Mouse (Mus musculus): ENCODE data around the gene Gm10309.

Gm10309 gene

GRCm38 (mm10) chr17:86476674-86477073 is 28.4 kb downstream of the Gm10309 start:
- no peak for DNase-seq (ENCODE audit: low read depth, low spot score)

GRCm38 (mm10) chr17:86471684-86472083 is 33.3 kb downstream of the Gm10309 start:
- peak; percentile 87 for DNase-seq (ENCODE audit: low read depth, low spot score)

- DNase-seq (ENCODE audit: low read depth, low spot score) = no peak
These were observed 34.9 kb downstream of the Gm10309 start for GRCm38 (mm10) chr17:86470160-86470559.

GRCm38 (mm10) chr17:86467967-86468366 is 37.1 kb downstream of the Gm10309 start:
- peak; percentile 66 for DNase-seq (ENCODE audit: low read depth, low spot score)

GRCm38 (mm10) chr17:86467291-86467898 is 37.6 kb downstream of the Gm10309 start:
- DNase-seq (ENCODE audit: low read depth, low spot score) = no peak

- no peak for DNase-seq (ENCODE audit: low read depth, low spot score)
These were observed 38.2 kb downstream of the Gm10309 start for GRCm38 (mm10) chr17:86466871-86467270.

- DNase-seq (ENCODE audit: low read depth, low spot score) = no peak
These were observed 38.6 kb downstream of the Gm10309 start for GRCm38 (mm10) chr17:86466412-86466811.

- no peak for DNase-seq (ENCODE audit: low read depth, low spot score)
These were observed 39.2 kb downstream of the Gm10309 start for GRCm38 (mm10) chr17:86465865-86466264.

GRCm38 (mm10) chr17:86464689-86465363 is 40.2 kb downstream of the Gm10309 start:
- peak; percentile 96 for DNase-seq (ENCODE audit: low read depth, low spot score)

- DNase-seq (ENCODE audit: low read depth, low spot score) = no peak
These were observed 40.8 kb downstream of the Gm10309 start for GRCm38 (mm10) chr17:86464197-86464596.

GRCm38 (mm10) chr17:86463369-86463768 is 41.7 kb downstream of the Gm10309 start:
- DNase-seq (ENCODE audit: low read depth, low spot score) = no peak

- DNase-seq (ENCODE audit: low read depth, low spot score) = peak; percentile 61
These were observed 44.2 kb downstream of the Gm10309 start for GRCm38 (mm10) chr17:86460645-86461430.

- DNase-seq (ENCODE audit: low read depth, low spot score) = no peak
These were observed 46.6 kb downstream of the Gm10309 start for GRCm38 (mm10) chr17:86458302-86458980.

GRCm38 (mm10) chr17:86456512-86456911 is 48.5 kb downstream of the Gm10309 start:
- no peak for DNase-seq (ENCODE audit: low read depth, low spot score)

GRCm38 (mm10) chr17:86454351-86454706 is 50.7 kb downstream of the Gm10309 start:
- no peak for DNase-seq (ENCODE audit: low read depth, low spot score)

GRCm38 (mm10) chr17:86453673-86454350 is 51.2 kb downstream of the Gm10309 start:
- no peak for DNase-seq (ENCODE audit: low read depth, low spot score)

GRCm38 (mm10) chr17:86452934-86453333 is 52.1 kb downstream of the Gm10309 start:
- no peak for DNase-seq (ENCODE audit: low read depth, low spot score)

Data from brain, adult 2 months (tissue).